Mouse (Mus musculus) CH12.LX (cell line): ENCODE measurements around the gene Dcps. TPM values are rescaled to one million over a fixed set of nuclear protein-coding genes. Genes with fewer than 3 reads are reported as not detected.

Experiments used
- DNase-seq: peaks from one replicate; pipeline ENCODE4 v3.0.0-alpha.2; 2013; ENCODE audit errors: extremely low read depth
- H3K27ac ChIP-seq: 2 replicates; pipeline ENCODE4 v1.5.1; 2012; ENCODE audit warnings: low read depth, mild to moderate bottlenecking, control low read depth, moderate library complexity; ENCODE audit not compliant: insufficient read depth
- H3K27me3 ChIP-seq: replicated peaks from 2 replicates; pipeline ENCODE3; 2012; ENCODE audit warnings: inconsistent platforms
- H3K36me3 ChIP-seq, 2 experiments: replicated peaks in 1 of 2; 2 replicates each; pipeline versions ENCODE3 to v1.6.1; 2012; ENCODE audit warnings: inconsistent platforms in 1 of 2, low read length in 1 of 2, mild to moderate bottlenecking in 1 of 2, mixed read lengths in 1 of 2, moderate library complexity in 1 of 2; ENCODE audit not compliant: control insufficient read depth in 1 of 2, insufficient read depth in 1 of 2
- H3K4me1 ChIP-seq, 2 experiments: 2 replicates each; pipeline ENCODE4 v1.6.1; 2012; ENCODE audit warnings: inconsistent platforms in 1 of 2, moderate library complexity in 1 of 2; ENCODE audit not compliant: insufficient read depth in 2 of 2, control insufficient read depth in 1 of 2
- H3K4me2 ChIP-seq: 2 replicates; pipeline ENCODE4 v1.6.1; 2012; ENCODE audit warnings: low read depth, mild to moderate bottlenecking, control low read depth; ENCODE audit not compliant: poor library complexity, insufficient read depth, severe bottlenecking
- H3K4me3 ChIP-seq, 3 experiments: fragments of 150-350 bp in 1 of 3; sonication (generic) in 1 of 3; replicated peaks in 1 of 3; 2 replicates each; pipeline versions ENCODE3 to v1.5.1; 2011 to 2012; ENCODE audit warnings: low read depth in 2 of 3, low read length in 2 of 3, mild to moderate bottlenecking in 2 of 3, moderate library complexity in 2 of 3, control low read depth in 1 of 3, improper control_type of control experiment in 1 of 3, inconsistent platforms in 1 of 3, mixed read lengths in 1 of 3; ENCODE audit not compliant: poor library complexity in 1 of 3
- H3K79me2 ChIP-seq: replicated peaks from 2 replicates; pipeline ENCODE4 v1.6.1; 2012; ENCODE audit warnings: mild to moderate bottlenecking, moderate library complexity; ENCODE audit not compliant: control insufficient read depth, poor library complexity, insufficient read depth, severe bottlenecking; ENCODE audit errors: extremely low read depth
- H3K9ac ChIP-seq: 2 replicates; pipeline ENCODE4 v1.6.1; 2012; ENCODE audit warnings: low read depth, mild to moderate bottlenecking, control low read depth, moderate library complexity; ENCODE audit not compliant: insufficient read depth
- H3K9me3 ChIP-seq: replicated peaks from 2 replicates; pipeline ENCODE3; 2012; ENCODE audit warnings: low read length, inconsistent platforms, mixed read lengths
- BHLHE40 ChIP-seq: IDR thresholded peaks from 2 replicates; pipeline ENCODE4 v1.6.1; 2011; ENCODE audit warnings: mild to moderate bottlenecking, low read depth, low read length, improper control_type of control experiment
- CHD1 ChIP-seq: IDR thresholded peaks from 2 replicates; pipeline ENCODE4 v1.6.1; 2012; ENCODE audit warnings: low read depth, low read length, improper control_type of control experiment, inconsistent platforms
- CHD2 ChIP-seq: IDR thresholded peaks from 2 replicates; pipeline ENCODE4 v1.6.1; 2011; ENCODE audit warnings: low read length, improper control_type of control experiment
- CTCF ChIP-seq, 2 experiments: IDR thresholded peaks in 1 of 2; conservative IDR thresholded peaks in 1 of 2; 2 replicates each; pipeline ENCODE4 v1.5.1; 2011 to 2012; ENCODE audit warnings: low read depth in 2 of 2, low read length in 2 of 2, improper control_type of control experiment in 1 of 2, inconsistent platforms in 1 of 2, mild to moderate bottlenecking in 1 of 2, moderate library complexity in 1 of 2
- ETS1 ChIP-seq: conservative IDR thresholded peaks from 2 replicates; pipeline ENCODE4 v1.6.1; 2012; ENCODE audit warnings: low read depth, mild to moderate bottlenecking, inconsistent platforms, low read length, improper control_type of control experiment, moderate library complexity
- GABPA ChIP-seq: IDR thresholded peaks from 2 replicates; pipeline ENCODE4 v1.6.1; 2012; ENCODE audit warnings: low read depth, low read length, improper control_type of control experiment, inconsistent platforms; ENCODE audit not compliant: insufficient replicate concordance
- HCFC1 ChIP-seq: IDR thresholded peaks from 2 replicates; pipeline ENCODE4 v1.6.1; 2012; ENCODE audit warnings: low read depth, mild to moderate bottlenecking, inconsistent platforms, low read length, improper control_type of control experiment
- JUN ChIP-seq: IDR thresholded peaks from 2 replicates; pipeline ENCODE4 v1.6.1; 2011; ENCODE audit warnings: low read depth, mild to moderate bottlenecking, low read length, improper control_type of control experiment, moderate library complexity; ENCODE audit not compliant: insufficient read depth
- JUND ChIP-seq: conservative IDR thresholded peaks from 2 replicates; pipeline ENCODE4 v1.6.1; 2011; ENCODE audit warnings: low read depth, low read length, improper control_type of control experiment
- KAT2A ChIP-seq: IDR thresholded peaks from 2 replicates; pipeline ENCODE4 v1.6.1; 2012; ENCODE audit warnings: low read length, improper control_type of control experiment, inconsistent platforms; ENCODE audit not compliant: insufficient replicate concordance
- MAFK ChIP-seq: IDR thresholded peaks from 2 replicates; pipeline ENCODE4 v1.6.1; 2011; ENCODE audit warnings: low read length, improper control_type of control experiment; ENCODE audit not compliant: insufficient replicate concordance
- MAX ChIP-seq: IDR thresholded peaks from 2 replicates; pipeline ENCODE4 v1.6.1; 2011; ENCODE audit warnings: low read length, improper control_type of control experiment
- MAZ ChIP-seq: IDR thresholded peaks from 2 replicates; pipeline ENCODE4 v1.6.1; 2012; ENCODE audit warnings: low read depth, mild to moderate bottlenecking, inconsistent platforms, low read length, improper control_type of control experiment, moderate library complexity
- MXI1 ChIP-seq: IDR thresholded peaks from 2 replicates; pipeline ENCODE4 v1.6.1; 2011; ENCODE audit warnings: mild to moderate bottlenecking, low read depth, low read length, improper control_type of control experiment
- NELFE ChIP-seq: IDR thresholded peaks from 2 replicates; pipeline ENCODE4 v1.6.1; 2011; ENCODE audit warnings: low read depth, low read length, improper control_type of control experiment
- PAX5 ChIP-seq: IDR thresholded peaks from 2 replicates; pipeline ENCODE4 v1.6.1; 2012; ENCODE audit warnings: low read length, inconsistent platforms, mixed read lengths
- POLR2A ChIP-seq: IDR thresholded peaks from 2 replicates; pipeline ENCODE4 v1.6.1; 2011; ENCODE audit warnings: low read depth, mild to moderate bottlenecking, improper control_type of control experiment, low read length
- POLR2AphosphoS2 ChIP-seq: IDR thresholded peaks from 2 replicates; pipeline ENCODE4 v1.6.1; 2011; ENCODE audit warnings: low read depth, low read length, improper control_type of control experiment
- SIN3A ChIP-seq: IDR thresholded peaks from 2 replicates; pipeline ENCODE4 v1.6.1; 2012; ENCODE audit warnings: low read length, improper control_type of control experiment, inconsistent platforms
- TBP ChIP-seq: conservative IDR thresholded peaks from 2 replicates; pipeline ENCODE4 v1.6.1; 2011; ENCODE audit warnings: low read depth, low read length, improper control_type of control experiment
- TCF12 ChIP-seq: IDR thresholded peaks from 2 replicates; pipeline ENCODE4 v1.6.1; 2014; ENCODE audit warnings: low read depth, mild to moderate bottlenecking, inconsistent platforms, low read length, improper control_type of control experiment
- UBTF ChIP-seq: IDR thresholded peaks from 2 replicates; pipeline ENCODE4 v1.6.1; 2012; ENCODE audit warnings: low read depth, mild to moderate bottlenecking, inconsistent platforms, low read length, improper control_type of control experiment, moderate library complexity
- USF2 ChIP-seq: conservative IDR thresholded peaks from 2 replicates; pipeline ENCODE4 v1.6.1; 2011; ENCODE audit warnings: low read depth, low read length, improper control_type of control experiment
- ZC3H11A ChIP-seq: IDR thresholded peaks from 2 replicates; pipeline ENCODE4 v1.6.1; 2012; ENCODE audit warnings: low read depth, mild to moderate bottlenecking, inconsistent platforms, low read length, improper control_type of control experiment
- ZKSCAN1 ChIP-seq: IDR thresholded peaks from 2 replicates; pipeline ENCODE4 v1.6.1; 2012; ENCODE audit warnings: low read depth, inconsistent platforms, low read length, improper control_type of control experiment, borderline replicate concordance
- ZMIZ1 ChIP-seq: IDR thresholded peaks from 2 replicates; pipeline ENCODE4 v1.6.1; 2012; ENCODE audit warnings: low read depth, mild to moderate bottlenecking, inconsistent platforms, low read length, improper control_type of control experiment
- ZNF384 ChIP-seq: IDR thresholded peaks from 2 replicates; pipeline ENCODE4 v1.6.1; 2012; ENCODE audit warnings: low read depth, low read length, improper control_type of control experiment, inconsistent platforms
- dilution Hi-C: fragments of 300-500 bp; cut with MboI; formaldehyde crosslinking; loops from 2 replicates; pipeline ENCODE4 v1.14.3; 2020; ENCODE audit warnings: low sequenced_read_pairs; ENCODE audit not compliant: extremely low pct_unique_long_range_greater_than_20kb, extremely low pct_ligation_motif_present
- in situ Hi-C: fragments of 300-500 bp; cut with MboI; formaldehyde crosslinking; loops from 3 replicates; pipeline ENCODE4 v1.14.3; 2019; ENCODE audit warnings: low sequenced_read_pairs, low pct_ligation_motif_present, low pct_unique_long_range_greater_than_20kb, mixed read lengths
- polyA plus RNA-seq: library from polyadenylated mRNA; unstranded; fragments of >175 nt; gene quantifications from 2 replicates; pipeline ENCODE4 v1.2.1, GENCODE M21; 2012; ENCODE audit warnings: low read depth; ENCODE audit not compliant: insufficient read length
- total RNA-seq, 2 experiments: library from RNA; depleted of rRNA; stranded (reverse); fragments of 300-350 nt in 1 of 2; fragments of >200 nt in 1 of 2; gene quantifications; 2 replicates each; pipeline ENCODE4 v1.2.3; 2012 to 2014

Gene Dcps
- total and polyA plus RNA-seq, 3 experiments = 64.3 to 113 (median 94.3) TPM

DNA sequence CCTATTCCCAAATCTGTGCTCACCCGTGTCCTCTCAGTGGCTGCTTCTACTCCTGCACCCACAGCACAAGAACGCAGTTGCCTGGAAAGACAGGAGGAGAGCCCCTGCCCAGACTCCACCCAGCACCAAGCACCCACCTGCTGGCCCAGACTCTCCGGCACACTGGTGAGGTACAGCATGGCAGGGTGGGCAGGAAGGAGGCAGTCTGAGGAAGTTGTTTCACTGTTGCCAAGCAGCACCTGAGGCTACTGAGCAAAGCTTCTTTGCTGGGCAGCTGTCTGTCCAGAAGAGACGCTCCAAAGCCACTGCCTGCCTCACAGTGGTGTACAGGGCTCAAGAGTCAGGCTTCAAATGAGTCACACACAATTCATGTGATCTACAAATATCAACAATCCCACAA, 77.1 kb downstream of the Dcps start:
- Histone ChIP-seq H3K9ac (no peak overlapping the region), H3K9me3 (no peaks in the 10 kb centered on the region), H3K4me2 (no peak overlapping the region), H3K4me3 (no peak overlapping the region), H3K79me2 (no peaks in the 10 kb centered on the region), H3K27me3 (no peaks in the 10 kb centered on the region), H3K27ac (no peak overlapping the region), H3K36me3 (peaks cover 0 to 3% of the 10 kb centered on the region in 2 experiments), H3K4me1 (peaks cover 3 to 14% of the 10 kb centered on the region in 2 experiments)
- in situ Hi-C loops = no loop called here
- dilution Hi-C loops = no loop called here
- DNase-seq = no peak
- TF ChIP-seq MAX = no peak
- TF ChIP-seq JUND = no peak
- TF ChIP-seq SIN3A = no peak
- no peak for TF ChIP-seq BHLHE40
- no peak for TF ChIP-seq POLR2A
- no peak for TF ChIP-seq CTCF (conservative IDR thresholded peaks at IDR 0.05 in 1 of 2, IDR thresholded peaks at IDR 0.05 in 1 of 2; ENCODE audit: low read depth in 2 of 2, low read length in 2 of 2)
- TF ChIP-seq NELFE = no peak
- no peak for TF ChIP-seq PAX5
- TF ChIP-seq HCFC1 = no peak
- no peak for TF ChIP-seq GABPA
- TF ChIP-seq ZMIZ1 = no peak
- TF ChIP-seq MAZ = no peak
- no peak for TF ChIP-seq ZKSCAN1
- TF ChIP-seq ZNF384 = no peak

DNA sequence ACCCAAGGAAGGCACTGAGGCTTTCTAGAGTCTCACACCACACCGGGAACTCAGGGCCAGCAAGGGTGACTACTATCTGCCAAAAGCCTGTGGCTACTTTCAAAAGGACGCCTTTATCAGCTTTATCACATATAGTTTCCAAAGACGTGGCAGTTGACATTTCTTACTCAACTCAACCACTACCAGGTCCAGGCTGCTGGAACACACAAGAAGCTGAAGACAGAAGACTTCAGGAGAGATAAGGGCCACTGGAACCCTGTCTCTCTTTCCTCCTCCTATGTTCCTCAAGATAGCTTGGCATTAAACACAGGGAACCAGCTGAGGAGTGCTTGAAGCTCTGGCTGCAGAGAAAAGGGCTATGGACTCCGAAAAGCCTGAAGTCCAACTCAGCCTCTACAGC, 78.0 kb downstream of the Dcps start:
- Histone ChIP-seq H3K79me2 (no peaks in the 10 kb centered on the region), H3K27ac (no peak overlapping the region), H3K4me2 (no peak overlapping the region), H3K36me3 (no peaks in the 10 kb centered on the region), H3K9ac (no peak overlapping the region), H3K4me3 (no peak overlapping the region), H3K4me1 (peaks cover 0 to 7% of the 10 kb centered on the region in 2 experiments; a peak in 2 of 4 replicates), H3K9me3 (no peaks in the 10 kb centered on the region), H3K27me3 (no peaks in the 10 kb centered on the region)
- no peak for DNase-seq
- dilution Hi-C loops = no loop called here
- in situ Hi-C loops = no loop called here
- TF ChIP-seq MXI1 (no peak), MAFK (no peak), SIN3A (no peak), USF2 (no peak), BHLHE40 (no peak), TBP (no peak), CHD2 (no peak), ETS1 (no peak), ZC3H11A (no peak), HCFC1 (no peak), NELFE (no peak), POLR2AphosphoS2 (no peak), CHD1 (no peak), PAX5 (no peak), KAT2A (no peak), JUN (no peak), TCF12 (no peak), ZNF384 (no peak), UBTF (no peak), MAX (no peak)
